Mouse (Mus musculus) bone marrow, adult 2 months (tissue): ENCODE measurements around the gene Pls3.

Experiments used
- CTCF ChIP-seq: fragments of 200-500 bp; IDR thresholded peaks from 2 replicates; pipeline ENCODE4 v1.5.1; 2011; ENCODE audit warnings: low read length, control low read depth; ENCODE audit not compliant: control insufficient read depth, insufficient read depth
- POLR2A ChIP-seq: fragments of 200-500 bp; IDR thresholded peaks from 2 replicates; pipeline ENCODE4 v1.6.1; 2011; ENCODE audit warnings: low read depth, mild to moderate bottlenecking, control low read depth, low read length, borderline replicate concordance; ENCODE audit not compliant: control insufficient read depth

- TF ChIP-seq CTCF = no peak
- TF ChIP-seq POLR2A = no peak
Observed at GRCm38 (mm10) chrX:75861715-75862114, 13.3 kb downstream of the Pls3 start.
